Mouse (Mus musculus) lung, embryonic 14.5 days (tissue): ENCODE results near the gene Dclk2. TPM values are rescaled to one million over a fixed set of nuclear protein-coding genes. Genes with fewer than 3 reads are reported as not detected.

ENCODE experiments used
- ATAC-seq: fragments of 200-750 bp; cut with Nextera tagmentation; 2 replicates; pipeline ENCODE4 v1.8.0; 2017; ENCODE audit warnings: mild to moderate bottlenecking, moderate TSS enrichment, moderate library complexity; ENCODE audit not compliant: insufficient read depth
- DNase-seq: peaks from one replicate; pipeline ENCODE4 v3.0.0-alpha.2; 2015
- H3K27ac ChIP-seq: fragments of 300-500 bp; sonication (generic); 2 replicates; pipeline ENCODE4 v1.5.1; 2014; ENCODE audit warnings: low read depth, mild to moderate bottlenecking, moderate library complexity
- H3K27me3 ChIP-seq: fragments of 300-500 bp; sonication (generic); 2 replicates; pipeline ENCODE4 v1.6.1; 2014; ENCODE audit warnings: low read length, control low read depth; ENCODE audit not compliant: insufficient read depth
- H3K36me3 ChIP-seq: fragments of 300-500 bp; sonication (generic); 2 replicates; pipeline ENCODE4 v1.6.1; 2014; ENCODE audit warnings: control low read depth; ENCODE audit not compliant: insufficient read depth
- H3K4me1 ChIP-seq: fragments of 300-500 bp; sonication (generic); 2 replicates; pipeline ENCODE4 v1.6.1; 2014; ENCODE audit warnings: antibody characterized with exemption, control low read depth; ENCODE audit not compliant: insufficient read depth
- H3K4me2 ChIP-seq: fragments of 300-500 bp; sonication (generic); 2 replicates; pipeline ENCODE4 v1.6.1; 2014; ENCODE audit warnings: mild to moderate bottlenecking
- H3K4me3 ChIP-seq: fragments of 300-500 bp; sonication (generic); 2 replicates; pipeline ENCODE4 v1.5.1; 2014; ENCODE audit warnings: low read depth, low read length
- H3K9ac ChIP-seq: fragments of 300-500 bp; sonication (generic); 2 replicates; pipeline ENCODE4 v1.6.1; 2014
- H3K9me3 ChIP-seq: fragments of 300-500 bp; sonication (generic); 2 replicates; pipeline ENCODE4 v1.6.1; 2016; ENCODE audit warnings: low read depth, low read length, control low read depth
- CTCF ChIP-seq: IDR thresholded peaks from 2 replicates; pipeline ENCODE4 v1.5.1; 2016; ENCODE audit warnings: antibody characterized with exemption, low read depth
- WGBS: fragments of 180-500 bp; shearing (Covaris S2); extraction: QIAGEN DNeasy Blood & Tissue Kit; methylation state at CpG from one replicate; pipeline ENCODE4 v1.1.7; 2014; 5-methylcytosine and 5-hydroxymethylcytosine counted together
- polyA plus RNA-seq: library from polyadenylated mRNA; unstranded; fragments of >200 nt; fragmentation: Nextera tagmentation; extraction: Ambion mirVana; gene quantifications from 2 replicates; pipeline ENCODE4 v1.2.1, GENCODE M21; 2014

The Dclk2 gene
- polyA plus RNA-seq, 1 experiment from 2014 or later = 8.2 TPM

- Histone ChIP-seq H3K27me3 (no peaks in the 10 kb centered on the region), H3K4me3 (no peak overlapping the region), H3K4me1 (no peaks in the 10 kb centered on the region), H3K4me2 (peak overlapping the region; percentile 10; the same call in 1 of the 2 replicates), H3K27ac (peak overlapping the region; percentile 38; the same call in 1 of the 2 replicates), H3K9me3 (no peaks in the 10 kb centered on the region), H3K36me3 (no peaks in the 10 kb centered on the region), H3K9ac (no peak overlapping the region)
- peak; percentile 70 for DNase-seq
- WGBS = 42% methylated on average over 14 of the region's 14 CpGs
- no peak for TF ChIP-seq CTCF
- ATAC-seq = peak; percentile 65
These were observed 145.8 kb downstream of the Dclk2 start for GRCm38 (mm10) chr3:86774566-86775443.

GRCm38 (mm10) chr3:86768969-86769368 lies 151.7 kb downstream of the Dclk2 start:
- DNase-seq (no peak), ATAC-seq (no peak)
- H3K9me3 ChIP-seq = no peaks in the 10 kb centered on the region
- no peak overlapping the region for H3K4me2 ChIP-seq
- no peak overlapping the region for H3K9ac ChIP-seq
- no peak overlapping the region for H3K27ac ChIP-seq
- H3K36me3 ChIP-seq = no peaks in the 10 kb centered on the region
- no peak overlapping the region for H3K4me3 ChIP-seq
- no peaks in the 10 kb centered on the region for H3K27me3 ChIP-seq
- no peak for TF ChIP-seq CTCF
- WGBS = 49% methylated on average over 6 of the region's 6 CpGs
- H3K4me1 ChIP-seq = no peaks in the 10 kb centered on the region; the same call in 1 of the 2 replicates

GRCm38 (mm10) chr3:86768553-86768952 lies 152.1 kb downstream of the Dclk2 start:
- ATAC-seq = no peak
- H3K27ac ChIP-seq = no peak overlapping the region
- no peak for TF ChIP-seq CTCF
- no peak overlapping the region for H3K4me2 ChIP-seq
- DNase-seq = peak; percentile 28
- no peaks in the 10 kb centered on the region for H3K27me3 ChIP-seq
- H3K4me1 ChIP-seq = no peaks in the 10 kb centered on the region; the same call in 1 of the 2 replicates
- 20% methylated on average over 8 of the region's 8 CpGs for WGBS
- H3K36me3 ChIP-seq = no peaks in the 10 kb centered on the region
- no peaks in the 10 kb centered on the region for H3K9me3 ChIP-seq
- no peak overlapping the region for H3K4me3 ChIP-seq
- no peak overlapping the region for H3K9ac ChIP-seq

GRCm38 (mm10) chr3:86762456-86762855 lies 158.2 kb downstream of the Dclk2 start:
- no peak for ATAC-seq
- H3K9me3 ChIP-seq = no peaks in the 10 kb centered on the region
- H3K27me3 ChIP-seq = no peaks in the 10 kb centered on the region
- no peaks in the 10 kb centered on the region for H3K4me1 ChIP-seq
- no peaks in the 10 kb centered on the region for H3K36me3 ChIP-seq
- no peak overlapping the region for H3K4me3 ChIP-seq
- H3K9ac ChIP-seq = no peak overlapping the region
- DNase-seq = no peak
- 88% methylated on average over 4 of the region's 4 CpGs for WGBS
- TF ChIP-seq CTCF = no peak
- no peak overlapping the region for H3K27ac ChIP-seq
- H3K4me2 ChIP-seq = no peak overlapping the region

- no peaks in the 10 kb centered on the region for H3K36me3 ChIP-seq
- no peaks in the 10 kb centered on the region for H3K4me1 ChIP-seq
- H3K27ac ChIP-seq = no peak overlapping the region
- DNase-seq (no peak), ATAC-seq (no peak)
- no peak overlapping the region for H3K9ac ChIP-seq
- H3K4me3 ChIP-seq = no peak overlapping the region
- H3K27me3 ChIP-seq = no peaks in the 10 kb centered on the region
- no peak for TF ChIP-seq CTCF
- 87% methylated on average over 6 of the region's 6 CpGs for WGBS
- no peak overlapping the region for H3K4me2 ChIP-seq
- no peaks in the 10 kb centered on the region for H3K9me3 ChIP-seq
These were observed 158.6 kb downstream of the Dclk2 start for GRCm38 (mm10) chr3:86762036-86762415.

- TF ChIP-seq CTCF = peak; percentile 87
- H3K9me3 ChIP-seq = no peaks in the 10 kb centered on the region
- WGBS = 68% methylated on average over 9 of the region's 9 CpGs
- H3K4me3 ChIP-seq = no peak overlapping the region
- H3K4me2 ChIP-seq = no peak overlapping the region
- no peak overlapping the region for H3K9ac ChIP-seq
- no peak overlapping the region for H3K27ac ChIP-seq
- DNase-seq (peak; percentile 93), ATAC-seq (peak; percentile 84; the same call in 1 of the 2 replicates)
- no peaks in the 10 kb centered on the region for H3K4me1 ChIP-seq
- no peaks in the 10 kb centered on the region for H3K27me3 ChIP-seq
- no peaks in the 10 kb centered on the region for H3K36me3 ChIP-seq
These were observed 159.3 kb downstream of the Dclk2 start for GRCm38 (mm10) chr3:86761095-86762035.

- Histone ChIP-seq H3K4me3 (no peak overlapping the region), H3K4me2 (no peak overlapping the region), H3K4me1 (no peaks in the 10 kb centered on the region), H3K27ac (no peak overlapping the region), H3K9me3 (no peaks in the 10 kb centered on the region), H3K27me3 (no peaks in the 10 kb centered on the region), H3K9ac (no peak overlapping the region), H3K36me3 (no peaks in the 10 kb centered on the region)
- WGBS = 77% methylated on average over 7 of the region's 7 CpGs
- no peak for TF ChIP-seq CTCF
- ATAC-seq (no peak), DNase-seq (no peak)
These were observed 160.2 kb downstream of the Dclk2 start for GRCm38 (mm10) chr3:86760474-86760873.
